Mouse (Mus musculus) right cerebral cortex, postnatal 14 days (tissue): Measurements from ENCODE around the gene Grip1.

Experiments
- DNase-seq: peaks from one replicate; pipeline ENCODE4 v3.0.0; 2022

The Grip1 gene

DNA sequence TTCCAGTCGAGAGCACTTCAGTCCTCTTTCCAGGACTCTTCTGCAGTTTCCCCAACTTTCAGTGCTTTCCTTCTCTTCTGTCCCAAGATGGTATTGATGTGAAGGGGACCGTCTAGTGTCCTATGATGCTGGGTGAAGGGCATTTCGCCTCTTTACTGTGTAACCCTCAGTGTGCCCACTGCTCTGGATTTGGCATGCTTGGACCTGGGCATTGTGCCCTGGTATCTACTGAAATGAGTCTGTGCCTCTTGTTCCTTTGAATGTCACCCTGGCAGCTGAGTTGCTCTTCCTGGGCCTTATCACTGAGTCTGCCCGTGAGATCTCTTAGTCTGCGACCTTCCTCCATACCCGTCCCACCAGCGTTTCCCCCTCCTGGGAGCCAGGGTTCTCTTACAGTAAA is 9.7 kb downstream of the Grip1 start:
- DNase-seq: no peak

DNA sequence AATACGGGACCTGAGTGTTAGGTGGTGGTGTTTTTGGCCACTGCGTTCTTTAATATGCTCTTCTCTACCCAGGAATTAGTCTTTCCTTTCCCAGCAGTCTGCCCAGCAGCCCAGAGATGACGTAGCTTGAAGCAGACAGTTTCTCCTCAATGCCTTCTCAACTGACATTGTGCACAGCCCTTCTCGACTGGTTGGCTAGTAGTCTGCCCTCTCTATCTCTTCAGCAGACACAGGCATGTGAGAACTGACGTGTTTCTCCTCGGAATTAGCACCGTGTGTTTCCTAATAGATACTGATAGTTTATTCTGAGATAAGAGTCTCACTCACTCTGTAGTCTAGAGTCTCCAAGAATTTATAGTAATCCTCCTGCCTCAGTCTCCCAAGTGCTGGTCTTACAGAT is 10.2 kb downstream of the Grip1 start:
- DNase-seq: no peak

GRCm38 (mm10) chr10:119467976-119468375 is 14.3 kb downstream of the Grip1 start:
- DNase-seq: no peak

DNA sequence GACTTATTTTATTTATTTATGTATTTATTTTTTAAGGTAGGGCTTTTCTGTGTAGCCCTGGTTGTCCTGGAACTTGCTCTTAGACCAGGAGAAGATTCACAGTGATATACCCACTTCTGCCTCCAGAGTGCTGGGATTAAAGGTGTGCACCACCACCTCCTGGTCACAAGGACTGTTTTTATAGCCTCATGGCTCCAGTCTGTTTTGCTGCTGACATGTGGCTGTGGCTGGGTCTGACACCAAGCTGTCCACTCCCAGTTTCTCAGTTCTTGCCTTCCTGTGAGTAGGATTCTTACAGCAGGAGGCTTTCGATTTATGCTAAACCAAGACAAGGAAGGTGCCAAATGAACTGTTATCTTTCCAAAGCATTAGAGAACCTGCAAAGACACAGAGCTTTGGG is 16.5 kb downstream of the Grip1 start:
- DNase-seq: no peak

DNA sequence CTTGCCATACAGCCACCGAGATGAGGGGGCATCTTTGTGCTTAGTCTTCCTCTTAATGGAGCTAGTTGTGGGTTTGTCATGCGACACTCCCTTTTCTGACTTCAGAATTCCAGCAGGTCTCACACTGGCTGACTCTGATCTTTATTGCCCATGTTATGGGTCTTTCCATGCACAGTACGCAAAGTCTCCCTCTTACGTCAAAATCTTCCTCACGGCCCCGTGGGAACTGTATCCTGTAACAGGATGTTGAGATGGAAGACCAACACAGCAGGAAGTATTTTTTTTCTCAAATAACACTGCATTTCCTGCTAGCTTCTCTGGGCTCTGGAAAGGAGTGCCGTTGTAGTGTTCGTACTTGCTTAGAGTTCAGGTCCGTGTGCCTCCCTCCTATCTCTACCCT is 21.5 kb downstream of the Grip1 start:
- DNase-seq: no peak

GRCm38 (mm10) chr10:119477661-119478060 is 24.0 kb downstream of the Grip1 start:
- no peak for DNase-seq

- DNase-seq: no peak
Observed at GRCm38 (mm10) chr10:119483068-119483705, 29.6 kb downstream of the Grip1 start.

DNA sequence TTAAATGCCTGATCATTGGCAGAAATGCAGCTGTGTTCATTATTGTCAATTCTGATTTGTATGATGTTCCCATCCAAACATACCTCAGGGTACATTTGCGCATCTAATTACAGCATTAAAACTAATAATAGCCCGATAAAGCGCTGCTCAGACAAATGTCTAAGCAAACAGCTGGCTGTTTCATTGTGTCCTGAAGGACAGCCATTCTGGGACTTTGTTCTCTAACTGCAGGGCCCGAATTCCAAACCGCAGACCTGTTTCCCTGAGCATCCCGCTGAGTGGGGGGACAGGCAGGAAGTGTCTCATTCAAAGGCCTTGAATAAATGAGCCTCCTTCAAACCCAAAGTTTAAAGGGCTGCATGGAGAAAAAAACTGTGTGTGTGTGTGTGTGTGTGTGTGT is 30.1 kb downstream of the Grip1 start:
- no peak for DNase-seq

- no peak for DNase-seq
Observed at GRCm38 (mm10) chr10:119486936-119487335, 33.3 kb downstream of the Grip1 start.

DNA sequence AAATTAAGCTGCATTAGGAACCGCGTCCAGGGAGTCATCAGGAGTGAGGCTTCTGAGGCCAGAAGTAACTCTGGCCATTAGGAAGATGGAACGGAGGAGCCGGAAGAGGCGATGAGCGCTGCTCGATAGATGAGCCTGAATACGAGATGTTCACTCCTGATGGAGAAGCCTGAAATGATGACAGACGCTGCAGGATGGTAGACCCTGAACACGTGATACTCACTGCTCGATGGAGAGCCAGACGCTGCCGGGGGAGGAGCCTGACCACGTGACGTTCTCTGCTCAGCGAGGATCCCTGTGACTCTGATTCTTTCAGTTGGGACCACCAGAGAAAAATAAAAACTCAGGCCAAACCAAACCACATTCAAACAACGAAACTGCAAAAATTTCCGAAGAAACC is 37.2 kb downstream of the Grip1 start:
- DNase-seq: no peak

DNA sequence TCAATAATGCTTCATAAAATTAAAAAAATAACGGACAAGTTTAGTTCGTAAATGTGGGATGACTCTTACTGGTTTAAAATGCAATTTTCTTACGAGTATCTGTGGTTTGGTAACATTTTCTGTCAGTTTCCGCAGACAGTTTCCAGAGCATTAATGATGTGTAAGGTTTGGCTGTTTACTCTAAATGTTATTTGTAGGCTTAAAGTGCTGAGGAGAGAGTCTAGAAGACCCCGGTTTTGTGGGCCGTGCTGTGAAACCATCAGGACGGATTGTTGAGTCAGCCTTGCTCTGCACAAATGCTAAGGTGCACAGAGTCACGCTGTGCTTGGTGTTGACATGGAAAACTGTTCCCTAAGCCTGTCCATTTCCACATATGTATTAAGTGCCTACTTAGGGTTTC is 41.7 kb downstream of the Grip1 start:
- DNase-seq: no peak

DNA sequence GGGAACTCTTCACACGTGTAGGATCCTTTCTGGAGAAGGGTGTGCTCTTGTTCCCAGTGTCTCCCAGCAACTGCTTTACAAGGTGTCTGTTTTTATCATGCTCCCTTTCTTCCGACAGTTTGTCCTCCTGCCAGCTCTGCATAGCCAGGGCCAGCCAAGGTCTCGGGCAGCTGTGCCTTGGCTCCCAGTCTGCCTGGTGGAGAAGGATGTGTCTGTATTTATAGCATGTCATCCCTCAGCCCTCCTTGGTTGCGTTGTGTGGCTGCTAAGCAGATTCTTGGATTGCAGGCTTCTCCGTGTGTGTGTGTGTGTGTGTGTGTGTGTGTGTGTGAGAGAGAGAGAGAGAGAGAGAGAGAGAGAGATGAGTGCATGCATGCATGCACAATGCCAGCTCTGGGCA is 42.6 kb downstream of the Grip1 start:
- DNase-seq: peak; percentile 26

GRCm38 (mm10) chr10:119521686-119522085 is 68.1 kb downstream of the Grip1 start:
- DNase-seq: no peak

- DNase-seq: no peak
Observed at GRCm38 (mm10) chr10:119525730-119526129, 72.1 kb downstream of the Grip1 start.

- no peak for DNase-seq
Observed at GRCm38 (mm10) chr10:119534852-119535251, 81.2 kb downstream of the Grip1 start.

- no peak for DNase-seq
Observed at GRCm38 (mm10) chr10:119541655-119542054, 88.0 kb downstream of the Grip1 start.

DNA sequence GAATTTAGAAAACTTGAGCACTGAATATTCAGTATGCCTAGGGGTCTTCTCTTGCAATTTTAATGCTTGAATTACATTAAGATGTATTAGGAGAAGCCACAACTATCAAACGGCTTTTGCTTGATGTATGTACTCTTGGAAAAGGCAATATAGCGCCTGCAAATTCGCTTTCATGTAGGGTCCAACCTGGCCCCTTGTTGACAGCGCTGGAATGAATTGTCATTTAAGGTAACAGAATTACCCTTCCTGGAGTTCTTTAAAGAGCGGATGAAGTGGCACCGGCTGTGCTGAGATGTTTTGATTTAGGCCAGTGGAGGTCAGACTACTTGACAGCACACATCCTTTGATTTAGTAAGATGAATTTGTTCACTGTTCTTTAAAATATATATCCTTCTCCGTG is 90.1 kb downstream of the Grip1 start:
- DNase-seq: no peak

DNA sequence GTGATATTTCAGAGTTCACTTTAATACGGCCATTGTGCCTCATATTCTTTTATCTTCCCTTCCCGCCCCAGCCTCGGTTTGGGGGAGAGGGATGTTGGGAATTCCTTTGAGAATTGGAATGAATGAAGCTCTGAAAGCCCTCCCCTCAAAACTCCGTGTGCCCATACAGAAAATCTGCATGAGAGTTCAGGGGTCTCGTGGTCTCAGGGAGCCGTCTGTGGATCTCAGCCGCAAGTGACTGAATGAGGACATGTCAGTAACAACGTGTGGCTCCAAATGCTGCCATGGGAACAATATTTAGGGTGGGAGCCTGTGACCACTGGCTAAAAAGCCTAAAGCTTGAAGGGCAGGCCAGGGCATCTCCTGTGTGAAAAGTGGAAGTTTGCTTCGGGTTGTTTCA is 91.1 kb downstream of the Grip1 start:
- no peak for DNase-seq

DNA sequence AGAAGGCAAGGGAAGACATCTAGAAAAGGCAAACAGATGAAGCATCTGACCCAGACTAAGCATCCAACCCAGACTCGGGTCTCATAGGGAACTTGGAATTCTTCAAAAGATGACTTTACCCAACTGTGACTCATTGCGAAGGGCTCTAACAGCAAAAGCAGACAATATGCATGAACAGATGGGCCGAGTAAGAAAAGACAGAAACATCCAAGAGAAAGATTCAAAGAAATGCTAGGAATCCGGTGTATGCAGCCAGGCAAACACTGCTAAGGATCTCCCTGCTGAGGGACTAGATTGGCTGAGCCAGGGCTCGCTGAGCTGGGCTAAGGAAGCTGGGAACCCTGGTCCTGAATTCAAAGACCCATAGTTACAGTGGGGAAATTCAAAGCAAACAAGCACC is 94.2 kb downstream of the Grip1 start:
- no peak for DNase-seq

DNA sequence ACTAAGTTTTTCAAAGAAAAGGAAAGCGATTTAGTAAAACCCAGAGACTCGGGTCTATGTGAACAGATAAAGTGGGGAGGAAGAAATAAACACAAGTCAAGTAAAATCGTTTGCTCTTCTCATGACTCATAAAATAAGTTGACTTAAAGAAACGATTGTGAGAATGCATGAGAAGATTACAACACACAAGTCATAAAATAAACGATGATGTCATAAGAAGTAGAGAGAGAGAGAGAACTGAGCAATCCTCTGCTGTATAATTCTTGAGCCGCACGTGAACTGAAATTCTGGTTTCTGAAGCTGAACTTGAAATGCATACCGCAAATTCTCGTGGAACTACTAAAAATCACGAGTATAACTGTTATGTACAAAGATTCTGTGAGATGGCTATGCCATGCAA is 95.1 kb downstream of the Grip1 start:
- DNase-seq: no peak

GRCm38 (mm10) chr10:119550630-119551029 is 97.0 kb downstream of the Grip1 start:
- DNase-seq: no peak

DNA sequence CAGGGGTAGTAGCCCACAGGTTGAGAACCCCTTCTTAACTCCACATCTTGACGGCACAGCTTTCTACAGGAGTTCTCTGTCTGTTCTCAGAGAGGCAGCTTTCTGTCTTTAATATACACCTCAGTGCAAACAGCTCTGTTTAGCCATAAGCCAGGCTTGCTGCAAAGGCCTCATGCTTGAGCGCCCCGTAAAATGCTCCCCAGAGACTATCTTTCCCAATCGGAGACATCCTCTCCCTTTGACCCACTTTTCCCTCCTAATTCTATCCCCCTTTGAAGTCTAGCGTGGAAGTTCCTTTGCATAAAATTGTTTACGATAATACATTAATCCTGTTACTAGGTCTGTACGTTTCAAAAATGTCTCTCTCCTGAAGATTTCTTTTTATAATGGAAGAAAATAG is 102.7 kb downstream of the Grip1 start:
- DNase-seq: no peak

DNA sequence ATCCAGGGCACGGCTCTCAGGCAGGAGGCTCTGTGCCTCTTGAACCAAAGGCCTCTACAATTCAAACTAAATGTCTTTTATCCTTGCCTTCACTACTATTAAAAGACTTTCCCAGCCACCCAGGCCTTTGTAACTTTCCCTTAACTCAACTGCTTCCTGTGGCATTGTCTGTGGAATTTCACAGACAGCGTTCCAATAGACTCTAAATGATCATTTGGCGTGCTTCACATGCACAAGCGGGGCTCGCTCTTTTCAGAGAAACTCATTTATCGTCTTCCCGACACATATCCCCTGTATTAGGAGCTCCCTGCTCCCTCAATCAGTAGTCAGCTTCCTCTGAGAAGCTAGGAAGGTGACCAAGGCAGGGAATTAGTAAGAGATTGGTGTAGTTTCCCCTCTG is 104.8 kb downstream of the Grip1 start:
- DNase-seq: no peak

DNA sequence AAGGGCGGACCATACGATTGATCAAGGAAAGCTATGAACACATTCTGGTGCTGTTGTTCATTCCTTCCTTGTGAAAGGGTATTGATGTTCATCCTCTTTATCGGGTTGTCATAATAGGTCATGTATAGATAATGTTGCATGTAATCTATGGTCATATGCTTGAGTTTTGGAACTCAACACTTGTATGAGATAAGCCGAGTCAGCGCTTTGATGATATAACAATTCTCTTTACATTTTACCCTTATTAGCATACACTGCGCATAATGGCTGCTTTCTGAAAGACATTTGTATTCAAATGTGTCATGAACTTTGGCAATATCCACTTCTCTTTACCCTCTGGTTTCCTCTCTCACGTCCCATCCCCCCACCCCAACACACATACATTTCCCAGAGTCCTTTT is 111.2 kb downstream of the Grip1 start:
- DNase-seq: no peak

DNA sequence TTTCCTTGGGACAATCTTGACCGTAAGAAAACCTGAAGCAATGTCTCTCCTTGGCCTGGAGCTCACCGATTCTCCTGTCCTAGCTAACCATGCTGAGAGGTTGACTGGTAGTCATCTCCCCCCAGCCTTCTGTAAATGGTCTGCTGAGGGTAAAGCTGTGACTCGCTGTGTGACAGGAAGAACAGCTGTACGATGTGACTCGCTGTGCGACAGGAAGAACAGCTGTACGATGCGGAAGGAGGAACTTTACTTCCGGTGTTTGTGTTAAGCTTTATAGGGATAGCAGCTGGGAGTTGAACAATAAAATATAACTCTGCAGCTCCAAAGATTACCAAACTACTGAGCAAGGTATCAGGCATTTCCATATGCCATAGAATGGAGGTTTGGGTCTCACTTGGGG is 119.5 kb downstream of the Grip1 start:
- DNase-seq: no peak

DNA sequence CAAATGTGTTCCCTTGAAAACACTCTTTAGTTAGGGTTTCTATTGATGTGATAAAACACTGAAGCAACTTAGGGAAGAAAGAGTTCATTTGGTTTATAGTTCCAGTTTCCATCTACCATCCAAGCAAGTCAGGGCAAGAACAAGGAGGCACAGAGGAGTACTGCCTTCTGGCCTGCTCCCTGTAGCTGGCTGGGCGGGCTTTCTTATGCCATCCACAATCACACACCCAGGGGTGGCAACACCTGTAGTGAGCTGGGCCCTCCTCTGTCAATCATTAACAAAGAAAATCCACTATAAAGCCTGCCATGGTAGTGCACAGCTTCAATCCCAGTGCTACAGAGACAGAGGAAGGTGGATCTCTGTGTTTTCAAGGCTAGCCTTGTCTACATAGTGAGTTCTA is 122.2 kb downstream of the Grip1 start:
- no peak for DNase-seq
